10 mouse cellular contexts compared by ENCODE assay signal in the genomic region with DNA sequence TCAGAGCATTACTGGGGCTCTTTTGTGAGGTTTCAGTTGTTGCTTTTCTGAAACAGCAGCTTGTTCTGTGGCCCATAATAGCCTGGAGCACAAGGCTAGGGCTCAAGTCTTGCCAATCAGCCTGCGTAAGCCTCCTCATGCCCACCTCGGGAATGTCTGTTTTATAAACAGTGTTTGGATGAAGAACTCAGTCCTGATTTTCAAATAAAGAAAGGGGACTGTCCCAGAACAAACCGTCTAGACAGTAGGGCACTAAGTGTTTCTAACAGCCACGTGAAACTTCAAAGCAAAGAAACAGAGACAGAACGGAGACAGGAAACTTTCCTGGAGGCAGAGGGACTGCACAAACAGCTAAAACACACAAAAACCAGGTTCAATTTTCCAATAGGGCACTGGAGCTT. TPM values are rescaled to one million over a fixed set of nuclear protein-coding genes. Genes with fewer than 3 reads are reported as not detected.
DNase-seq lines count a peak whose midpoint lies in the region; ATAC-seq and TF ChIP-seq lines count a peak whose summit lies in the region.
"Had no signal": no experiment of that assay in that cellular context is flagged by ENCODE, and none has a peak within 500 bp of the region (broad histone marks: within the 10 kb centered on the region; RNA-seq: fewer than 3 reads in every experiment).

No protein-coding gene starts in this region.

- no peak overlapping the region for H3K4me3 ChIP-seq in forebrain, embryonic 11.5 days (ENCODE audit: low read depth, low read length)
- no peak overlapping the region for H3K4me3 ChIP-seq in forebrain, embryonic 14.5 days (ENCODE audit: low read depth, low read length)
- no peak overlapping the region for H3K4me3 ChIP-seq in limb, embryonic 12.5 days (replicated peaks)
- no peak overlapping the region for H3K4me3 ChIP-seq in limb, embryonic 10.5 days
- no peak overlapping the region for H3K4me3 ChIP-seq in cortical plate, adult 2 months (ENCODE audit: insufficient read depth, low read length)
- H3K4me3 ChIP-seq in midbrain, embryonic 13.5 days (replicated peaks): no peak overlapping the region

- no peak for ATAC-seq in forebrain, embryonic 11.5 days (replicated peaks; ENCODE audit: low FRiP score)
- ATAC-seq in forebrain, embryonic 14.5 days: no peak
- ATAC-seq in limb, embryonic 12.5 days (ENCODE audit: insufficient number of reproducible peaks, insufficient read depth, low FRiP score, low TSS enrichment, low read depth): no peak
- ATAC-seq in midbrain, embryonic 13.5 days: no peak
- ATAC-seq in megakaryocyte-erythroid progenitor cell, adult 5-6 weeks (replicated peaks; ENCODE audit: low FRiP score, low TSS enrichment, poor library complexity, severe bottlenecking): no peak

- no peak overlapping the region for H3K9ac ChIP-seq in forebrain, embryonic 11.5 days (ENCODE audit: low read length)
- H3K9ac ChIP-seq in forebrain, embryonic 14.5 days (ENCODE audit: low read length): no peak overlapping the region
- H3K9ac ChIP-seq in limb, embryonic 12.5 days (replicated peaks): no peak overlapping the region
- H3K9ac ChIP-seq in midbrain, embryonic 13.5 days (replicated peaks): 0 out of 2 replicates have a peak overlapping the region, but pooled peaks have one; percentile 23

- WGBS in forebrain, embryonic 11.5 days: 50% methylated on average over 5 of the region's 5 CpGs
- 25% methylated on average over 5 of the region's 5 CpGs for WGBS in forebrain, embryonic 14.5 days
- WGBS in limb, embryonic 12.5 days: 32% methylated on average over 5 of the region's 5 CpGs
- WGBS in limb, embryonic 10.5 days: 45% methylated on average over 5 of the region's 5 CpGs
- WGBS in midbrain, embryonic 13.5 days: 55% methylated on average over 5 of the region's 5 CpGs

- no peak overlapping the region for H3K4me2 ChIP-seq in forebrain, embryonic 11.5 days (ENCODE audit: low read depth, low read length, severe bottlenecking)
- H3K4me2 ChIP-seq in forebrain, embryonic 14.5 days (ENCODE audit: low read length): no peak overlapping the region
- H3K4me2 ChIP-seq in limb, embryonic 12.5 days: no peak overlapping the region
- no peak overlapping the region for H3K4me2 ChIP-seq in midbrain, embryonic 13.5 days (replicated peaks)

- no peak for TF ChIP-seq POLR2A in cortical plate, adult 2 months (IDR thresholded peaks at IDR 0.05; ENCODE audit: extremely low read depth, insufficient read depth, low read length)

- H3K9me3 ChIP-seq in forebrain, embryonic 11.5 days (ENCODE audit: control insufficient read depth, low read length): no peaks in the 10 kb centered on the region
- H3K9me3 ChIP-seq in forebrain, embryonic 14.5 days (replicated peaks; ENCODE audit: control insufficient read depth, low read length): no peaks in the 10 kb centered on the region
- H3K9me3 ChIP-seq in limb, embryonic 12.5 days: 0 out of 2 replicates have a peak, but pooled peaks cover 3% of the 10 kb centered on the region
- H3K9me3 ChIP-seq in limb, embryonic 10.5 days (replicated peaks): no peaks in the 10 kb centered on the region
- no peaks in the 10 kb centered on the region for H3K9me3 ChIP-seq in midbrain, embryonic 13.5 days

- DNase-seq in forebrain, embryonic 11.5 days (ENCODE audit: low spot score): peak; percentile 42
- DNase-seq in forebrain, embryonic 14.5 days (ENCODE audit: low spot score): no peak
- no peak for DNase-seq in limb, embryonic 10.5 days (ENCODE audit: low spot score)
- no peak for DNase-seq in embryo, embryonic 11 days
- DNase-seq: gastrocnemius, postnatal 10 days; lung, postnatal 10 days had no signal

- H3K36me3 ChIP-seq in forebrain, embryonic 11.5 days (ENCODE audit: control insufficient read depth, insufficient read depth, low read length): no peaks in the 10 kb centered on the region; the same call in 1 of the 2 replicates
- H3K36me3 ChIP-seq in forebrain, embryonic 14.5 days (ENCODE audit: control insufficient read depth, insufficient read depth, low read length): peaks cover 7% of the 10 kb centered on the region
- H3K36me3 ChIP-seq in limb, embryonic 12.5 days: peaks cover 12% of the 10 kb centered on the region; the same call in 1 of the 2 replicates
- H3K36me3 ChIP-seq in limb, embryonic 10.5 days: peaks cover 10% of the 10 kb centered on the region
- peaks cover 10% of the 10 kb centered on the region for H3K36me3 ChIP-seq in midbrain, embryonic 13.5 days

- peaks cover 2% of the 10 kb centered on the region; the same call in 1 of the 2 replicates for H3K4me1 ChIP-seq in forebrain, embryonic 11.5 days (replicated peaks; ENCODE audit: control insufficient read depth, insufficient read depth, low read length)
- H3K4me1 ChIP-seq in forebrain, embryonic 14.5 days (ENCODE audit: control insufficient read depth, insufficient read depth, low read length): peaks cover 5% of the 10 kb centered on the region; the same call in 1 of the 2 replicates
- peaks cover 14% of the 10 kb centered on the region for H3K4me1 ChIP-seq in limb, embryonic 12.5 days (replicated peaks)
- peaks cover 13% of the 10 kb centered on the region for H3K4me1 ChIP-seq in limb, embryonic 10.5 days
- peaks cover 11% of the 10 kb centered on the region for H3K4me1 ChIP-seq in cortical plate, adult 2 months (ENCODE audit: control insufficient read depth, insufficient read depth, low read length)
- H3K4me1 ChIP-seq in midbrain, embryonic 13.5 days (replicated peaks): peaks cover 20% of the 10 kb centered on the region

- no peak overlapping the region for H3K27ac ChIP-seq in forebrain, embryonic 11.5 days (ENCODE audit: low read depth, low read length)
- no peak overlapping the region for H3K27ac ChIP-seq in forebrain, embryonic 14.5 days (ENCODE audit: low read depth, low read length)
- peak overlapping the region; percentile 51; the same call in 1 of the 2 replicates for H3K27ac ChIP-seq in limb, embryonic 12.5 days
- no peak overlapping the region for H3K27ac ChIP-seq in limb, embryonic 10.5 days
- H3K27ac ChIP-seq in cortical plate, adult 2 months (ENCODE audit: insufficient read depth, low read length): peak overlapping the region; percentile 36
- H3K27ac ChIP-seq in midbrain, embryonic 13.5 days: 0 out of 2 replicates have a peak overlapping the region, but pooled peaks have one; percentile 30

- TF ChIP-seq CTCF in cortical plate, adult 2 months (IDR thresholded peaks at IDR 0.05; ENCODE audit: extremely low read depth, insufficient read depth, low read length): no peak

- H3K27me3 ChIP-seq in forebrain, embryonic 11.5 days (ENCODE audit: control insufficient read depth, insufficient read depth, low read length): no peaks in the 10 kb centered on the region
- H3K27me3 ChIP-seq in forebrain, embryonic 14.5 days (replicated peaks; ENCODE audit: control insufficient read depth, insufficient read depth, low read length): no peaks in the 10 kb centered on the region
- no peaks in the 10 kb centered on the region for H3K27me3 ChIP-seq in limb, embryonic 12.5 days
- H3K27me3 ChIP-seq in limb, embryonic 10.5 days (ENCODE audit: low read depth, poor library complexity, severe bottlenecking): no peaks in the 10 kb centered on the region
- no peaks in the 10 kb centered on the region for H3K27me3 ChIP-seq in midbrain, embryonic 13.5 days

RNA-seq across cellular contexts. Expression of gene Ralbp1, which starts 14.0 kb away (rescaled TPM):
- polyA plus RNA-seq in forebrain, embryonic 11.5 days (2014; fragmentation: Nextera tagmentation; extraction: Ambion mirVana): 35.4 and 45.2 TPM in 2 replicates
- 42.9 and 50.2 TPM in 2 replicates for polyA plus RNA-seq in forebrain, embryonic 14.5 days (2014; fragmentation: Nextera tagmentation; extraction: Ambion mirVana)
- 57.4 and 57.8 TPM in 2 replicates for polyA plus RNA-seq in limb, embryonic 12.5 days (2016; fragmentation: Nextera tagmentation; extraction: Ambion mirVana)
- polyA plus RNA-seq in limb, embryonic 10.5 days (2016; fragmentation: Nextera tagmentation; extraction: Ambion mirVana): 53.4 and 64.7 TPM in 2 replicates
- polyA plus RNA-seq in cortical plate, adult 2 months (2012; rRNA removed): 47.3 and 48.1 TPM in 2 replicates
- 49.8 TPM in 2 replicates for polyA plus RNA-seq in midbrain, embryonic 13.5 days (2015; fragmentation: Nextera tagmentation; extraction: Ambion mirVana)
- 37.8 and 38.0 TPM in 2 replicates for total RNA-seq in megakaryocyte-erythroid progenitor cell, adult 5-6 weeks (2014; fragmentation: Nextera tagmentation)
- 85.0 and 96.0 TPM in 2 replicates for total RNA-seq in megakaryocyte-erythroid progenitor cell, adult 5-6 weeks (2017)

Comparison
In these comparisons a context has a peak if more than half of its experiments do, and no peak if none do; other contexts are left out.
1. H3K27ac ChIP-seq: peak in limb, embryonic 12.5 days (single experiment), cortical plate, adult 2 months (single experiment) and midbrain, embryonic 13.5 days (single experiment); none in forebrain, embryonic 11.5 days (single experiment), forebrain, embryonic 14.5 days (single experiment) and limb, embryonic 10.5 days (single experiment).